Mouse (Mus musculus): ENCODE data around the gene Rin2. TPM values are rescaled to one million over a fixed set of nuclear protein-coding genes. Genes with fewer than 3 reads are reported as not detected.

Rin2 gene
- total RNA-seq, 2 experiments from 2014 or later, result 9.4 to 14.2 TPM

DNA sequence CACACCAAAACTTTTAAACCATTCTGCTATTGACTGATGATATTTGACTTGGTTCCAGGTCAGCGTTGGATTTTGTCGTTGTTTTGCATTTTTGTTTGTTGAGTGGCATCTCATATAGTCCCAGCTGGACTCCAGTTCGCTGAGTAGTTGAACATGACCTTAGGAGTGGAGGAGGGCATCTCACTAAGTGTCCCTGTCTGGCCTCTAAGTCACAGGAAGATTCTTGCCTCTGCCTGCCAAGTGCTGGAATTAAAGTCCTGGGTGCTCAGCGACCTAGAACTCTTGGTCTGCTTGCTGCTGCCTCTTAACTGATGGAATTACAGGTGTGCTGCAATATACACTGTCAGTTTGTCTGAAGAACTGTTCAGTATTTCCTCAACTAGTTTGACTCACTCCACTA lies 154.2 kb downstream of the Rin2 start:
- DNase-seq, result no peak

DNA sequence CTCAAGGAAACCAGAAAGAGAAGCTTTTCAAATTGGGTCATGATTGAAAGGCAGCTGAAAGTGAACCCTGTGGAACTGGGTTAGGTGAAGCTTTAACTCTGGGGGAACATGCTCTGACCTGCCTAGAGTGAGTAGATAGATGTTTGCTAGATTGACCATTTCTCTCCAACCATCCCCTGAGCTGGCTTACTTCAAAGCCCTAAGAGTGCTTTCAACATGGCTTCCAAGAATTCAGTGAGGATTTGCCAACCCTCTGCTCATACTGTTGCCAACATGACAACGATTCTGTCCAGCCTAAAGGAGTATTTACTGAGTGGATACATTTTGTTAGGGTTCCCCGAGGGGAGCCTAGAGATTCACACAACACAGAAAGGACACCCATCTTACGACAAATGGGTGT lies 155.4 kb downstream of the Rin2 start:
- no peak for DNase-seq

DNA sequence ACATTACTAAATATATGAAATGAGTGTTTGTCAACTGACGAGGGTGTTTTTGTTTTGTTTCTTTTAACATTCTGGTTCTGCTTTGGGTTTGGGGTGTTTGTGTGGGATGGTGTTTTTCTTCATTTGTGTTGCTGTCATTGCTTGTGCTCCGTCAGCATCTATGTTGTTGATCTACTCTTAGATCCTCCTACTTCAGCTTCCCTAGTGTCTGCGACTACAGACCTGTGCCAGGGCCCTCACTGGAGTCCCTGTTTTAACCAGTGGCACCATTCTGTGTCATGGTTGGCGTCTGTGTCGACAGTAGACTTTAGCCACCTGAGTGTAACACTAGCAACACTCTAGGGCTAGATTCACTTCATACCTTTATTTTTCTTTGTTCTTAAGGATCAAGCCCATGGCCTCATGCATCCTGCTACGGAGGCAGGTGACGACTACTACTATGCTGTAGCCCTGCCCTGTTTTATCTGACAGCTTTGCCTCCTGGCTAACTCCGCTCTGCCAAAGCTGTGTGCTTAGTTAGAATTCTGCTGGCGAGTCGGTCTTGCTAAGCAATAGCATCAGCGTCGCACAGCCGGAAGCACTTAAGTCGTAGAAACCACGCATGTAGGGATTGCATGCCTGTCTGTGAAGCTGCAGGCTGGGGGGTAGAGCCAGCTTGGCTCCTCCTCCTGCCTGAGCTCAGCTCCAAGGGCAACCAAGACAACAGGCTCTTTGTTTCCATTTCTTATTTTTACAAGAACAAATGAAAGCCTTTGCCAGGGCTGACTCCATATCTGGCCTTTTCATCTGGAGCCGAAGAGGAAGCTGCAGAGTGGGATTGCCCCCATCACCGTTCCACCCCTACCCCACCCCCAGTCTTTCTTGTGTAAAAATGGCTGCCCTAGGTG lies 157.2 kb downstream of the Rin2 start:
- DNase-seq, result peak; percentile 57

DNA sequence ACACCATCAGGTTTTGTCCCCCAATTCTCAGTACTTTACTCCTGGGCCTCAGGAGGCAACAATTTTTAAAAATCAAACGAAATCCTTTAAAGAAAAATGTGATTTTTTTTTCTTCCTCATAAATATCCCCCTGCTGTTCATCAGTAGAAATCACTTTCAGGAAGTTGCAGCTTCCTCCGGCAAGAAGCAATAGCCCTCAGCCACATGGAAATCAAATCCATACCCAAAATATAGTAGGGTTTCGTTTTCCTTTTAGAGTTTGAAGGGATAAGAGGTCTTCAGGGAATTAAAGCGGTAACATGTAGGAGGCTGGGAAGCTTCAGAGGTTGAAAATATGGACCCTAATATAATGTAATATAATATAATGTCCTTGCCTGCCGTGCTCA lies 157.8 kb downstream of the Rin2 start:
- DNase-seq, result no peak

DNA sequence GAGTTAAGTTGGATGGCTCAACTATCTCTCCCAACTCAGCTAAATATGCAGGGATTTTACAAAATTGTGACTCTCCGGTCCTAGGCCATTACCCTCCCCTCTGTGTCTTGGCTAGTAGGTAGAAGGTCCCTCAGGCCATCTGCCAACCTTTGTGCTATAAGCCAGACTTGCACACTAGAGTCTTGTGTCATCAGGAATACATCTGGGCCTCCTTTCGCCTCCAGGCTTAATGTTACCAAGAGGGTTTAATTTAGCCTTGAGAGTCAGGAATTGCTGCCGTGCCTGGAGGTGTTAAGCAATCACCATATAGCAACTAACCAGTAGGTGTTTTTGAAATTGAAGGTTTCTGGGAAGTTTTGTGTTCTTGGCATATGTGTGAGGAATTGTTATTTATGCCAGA lies 158.3 kb downstream of the Rin2 start:
- DNase-seq, result no peak

DNA sequence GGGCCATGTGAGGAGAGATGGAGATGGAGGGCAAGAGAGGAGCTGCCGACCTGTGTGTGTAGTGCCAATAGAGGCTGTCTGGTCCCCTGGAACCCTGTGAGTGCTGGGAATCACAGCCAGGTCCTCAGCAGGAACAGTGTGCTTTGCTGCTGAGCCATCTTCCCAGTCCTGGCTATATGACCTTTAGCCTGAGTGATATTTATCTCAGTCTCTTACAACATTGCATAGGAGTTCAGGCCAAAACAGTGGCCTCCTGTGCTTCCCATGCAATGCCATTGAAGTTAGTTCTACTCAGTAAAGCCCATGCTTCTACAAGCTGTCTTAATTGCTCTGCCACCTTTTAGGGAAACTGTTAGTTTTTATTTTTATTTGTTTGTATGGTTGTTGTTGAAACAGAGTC lies 160.9 kb downstream of the Rin2 start:
- DNase-seq, result no peak

DNA sequence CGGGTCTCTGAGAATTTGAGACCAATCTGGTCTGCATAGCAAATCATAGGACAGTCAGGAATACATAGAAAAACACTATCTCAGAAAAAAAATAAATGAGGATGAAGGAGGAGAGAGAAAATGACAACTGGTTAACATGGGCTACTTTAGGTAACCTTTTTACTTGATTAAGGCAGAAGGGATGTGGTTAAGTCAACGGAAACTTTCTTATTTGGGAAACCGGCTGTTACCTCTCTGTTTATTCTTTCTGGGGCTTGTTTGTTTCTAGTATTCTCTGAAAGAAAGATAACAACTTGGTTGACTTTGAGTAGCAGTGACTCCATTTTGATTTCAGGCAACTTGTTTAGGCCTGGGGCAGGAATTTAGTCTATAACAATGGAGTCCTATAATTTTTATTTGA lies 163.7 kb downstream of the Rin2 start:
- DNase-seq, result no peak

DNA sequence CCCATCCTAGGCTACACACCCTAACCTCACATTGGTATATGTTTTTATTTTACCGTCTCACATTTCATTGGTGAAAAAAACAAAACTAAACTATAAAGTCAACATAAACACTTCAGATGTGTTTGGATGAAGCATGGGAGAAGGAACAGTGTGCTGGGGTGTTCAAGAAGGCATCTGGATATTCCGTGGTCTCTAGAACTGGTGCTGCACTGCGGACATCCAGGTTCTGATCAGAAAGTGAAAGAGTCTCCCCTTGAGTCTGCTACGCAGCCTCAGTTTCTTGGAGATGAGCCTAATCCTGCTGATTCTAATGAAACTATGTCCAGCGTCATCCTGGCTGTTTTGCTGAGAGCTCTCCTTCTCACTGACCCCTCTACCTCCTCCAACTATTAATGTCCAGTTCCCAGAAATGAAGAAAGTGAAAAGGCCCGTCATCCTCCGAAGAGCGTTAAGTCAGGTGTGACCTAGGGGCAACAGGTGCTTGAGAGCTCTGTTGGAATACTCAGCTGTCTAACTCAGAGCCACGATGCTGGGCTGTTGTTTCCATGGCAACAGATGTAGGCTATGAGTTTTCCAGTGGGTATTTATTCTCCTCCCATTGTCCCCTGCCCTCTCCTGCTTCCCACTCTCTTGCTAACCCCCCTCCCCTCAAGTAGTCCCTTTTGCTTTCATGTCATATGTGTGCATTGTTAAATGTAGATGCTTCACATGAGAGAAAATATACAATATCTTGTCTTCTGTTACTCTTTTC lies 164.7 kb downstream of the Rin2 start:
- DNase-seq, result no peak

DNA sequence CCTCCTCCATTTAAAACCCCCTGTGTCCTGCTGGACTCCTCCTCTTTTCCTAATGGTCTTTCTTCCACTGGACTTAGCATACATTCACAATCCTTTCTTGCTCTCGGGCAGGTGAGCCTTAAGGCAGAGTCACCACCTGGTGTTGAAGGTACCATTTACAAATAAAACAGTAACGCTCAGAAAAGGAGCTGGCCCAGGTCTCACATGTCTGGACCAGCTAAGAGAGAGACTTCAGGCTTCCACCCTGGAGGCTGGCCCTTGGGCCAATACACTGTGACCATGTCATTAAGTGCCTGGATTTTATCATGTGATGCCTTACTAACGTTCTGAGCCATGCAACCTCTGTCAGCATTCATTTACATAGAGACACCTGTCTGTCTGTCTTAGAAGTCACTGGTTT lies 165.3 kb downstream of the Rin2 start:
- DNase-seq, result no peak

DNA sequence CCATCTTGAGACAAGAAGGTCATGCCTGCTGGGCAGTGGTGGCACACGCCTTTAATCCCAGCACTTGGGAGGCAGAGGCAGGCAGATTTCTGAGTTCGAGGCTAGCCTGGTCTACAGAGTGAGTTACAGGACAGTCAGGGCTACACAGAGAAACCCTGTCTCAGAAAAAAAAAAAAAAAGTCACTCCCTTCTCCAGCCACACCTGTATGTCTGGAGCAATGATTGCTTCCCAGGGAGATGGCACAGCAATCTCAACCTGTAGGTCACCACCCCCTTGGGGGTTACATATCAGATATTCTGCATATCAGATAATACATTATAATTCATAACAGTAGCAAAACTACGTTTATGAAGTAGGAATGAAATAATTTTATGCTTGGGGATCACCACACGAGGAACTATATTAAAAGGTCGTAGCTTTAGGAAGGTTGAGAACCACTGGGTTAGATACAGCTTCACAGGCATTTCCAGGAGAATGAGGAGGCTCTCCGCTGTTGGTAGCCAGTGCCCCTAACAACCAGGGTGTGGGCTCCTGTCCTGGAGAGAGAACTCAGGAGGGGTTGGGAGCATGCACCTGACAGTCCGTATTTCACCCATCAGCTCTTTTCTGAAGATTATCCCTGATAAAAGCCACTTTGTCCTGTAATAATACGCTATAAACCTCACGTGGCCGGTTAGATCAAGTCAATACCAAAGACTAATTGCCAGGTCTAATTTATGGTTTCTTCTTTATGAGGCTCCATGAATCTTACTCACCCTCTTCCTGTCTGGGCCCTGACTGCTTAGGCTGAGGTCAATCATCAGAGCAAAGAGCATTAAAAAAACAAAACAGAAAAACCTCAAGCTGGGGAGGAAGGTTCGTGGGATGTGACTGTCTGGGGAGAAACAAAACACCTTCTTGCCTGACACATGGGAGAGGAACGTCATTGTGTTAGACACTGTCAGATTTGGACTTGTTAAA lies 166.2 kb downstream of the Rin2 start:
- no peak for DNase-seq

DNA sequence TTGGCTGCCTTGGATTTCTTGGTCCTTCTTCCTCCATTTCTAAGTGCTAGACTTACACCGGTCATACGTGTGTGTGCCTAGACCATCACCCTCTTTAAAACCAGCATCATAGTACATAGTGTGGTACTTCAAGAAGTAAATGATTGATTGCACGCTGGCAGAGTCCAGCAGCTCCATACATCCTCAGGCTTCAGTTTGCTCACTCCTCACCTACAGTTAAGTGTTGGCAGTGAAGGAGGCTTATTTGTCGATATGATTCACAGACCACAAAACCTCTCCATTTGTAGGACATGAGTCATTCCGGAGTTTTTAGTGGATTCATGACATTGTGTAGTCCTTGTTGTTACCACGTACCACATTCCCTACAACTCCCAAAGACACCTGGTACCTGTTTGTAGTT lies 168.3 kb downstream of the Rin2 start:
- DNase-seq, result no peak

DNA sequence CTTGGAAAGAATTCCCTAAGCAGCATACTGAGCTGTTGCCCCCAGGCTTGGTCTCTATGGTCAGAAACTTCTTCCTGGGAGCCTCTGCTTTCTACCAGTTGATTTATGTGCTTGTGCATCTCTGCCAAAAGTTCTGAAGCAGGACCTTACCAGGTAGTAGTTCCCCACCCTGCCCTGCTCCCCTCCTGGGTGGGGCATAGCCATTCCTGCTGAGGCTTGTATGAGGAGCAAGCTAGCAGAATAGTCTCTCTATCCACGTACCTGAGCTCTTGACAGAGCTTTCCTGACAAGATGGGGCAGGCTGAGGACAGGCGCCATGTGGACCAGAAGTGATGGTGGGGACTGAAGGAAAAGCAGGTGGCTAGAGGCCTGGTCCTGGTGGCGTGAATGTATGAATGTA lies 171.6 kb downstream of the Rin2 start:
- no peak for DNase-seq

DNA sequence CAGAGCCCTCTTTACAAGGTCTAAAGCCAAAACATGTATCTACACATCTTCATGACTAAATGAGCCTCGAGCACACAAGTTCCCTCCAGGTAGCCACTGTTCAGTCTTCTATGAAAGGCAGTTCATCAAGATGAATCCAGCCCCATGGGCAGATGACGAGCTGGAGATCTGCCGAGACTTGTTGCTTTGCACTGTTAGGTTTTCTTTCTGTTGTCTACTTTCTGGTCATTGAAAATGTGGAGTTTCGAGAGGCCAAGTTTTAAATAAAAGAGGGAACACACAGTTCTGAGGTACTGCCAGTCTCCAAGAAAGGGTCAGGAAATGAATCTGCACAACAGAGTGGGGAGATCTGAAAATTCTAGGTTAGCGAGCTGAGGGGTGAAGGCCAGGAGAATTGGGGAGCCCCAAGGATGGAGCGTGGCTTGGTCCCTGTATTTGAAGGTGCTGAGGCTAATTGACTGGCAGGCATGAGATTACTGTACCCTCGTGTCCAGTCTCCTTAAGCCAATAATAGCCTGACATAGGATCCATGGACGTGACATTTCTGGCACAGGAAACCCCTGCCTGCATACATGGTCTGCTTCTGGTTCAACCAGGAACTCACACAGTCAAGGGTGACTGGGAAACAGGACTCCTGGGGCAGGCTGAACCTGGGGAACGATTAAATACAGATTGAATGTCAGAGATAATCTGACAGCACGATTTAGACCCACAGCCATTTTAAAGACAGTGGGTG lies 174.3 kb downstream of the Rin2 start:
- DNase-seq, result no peak

DNA sequence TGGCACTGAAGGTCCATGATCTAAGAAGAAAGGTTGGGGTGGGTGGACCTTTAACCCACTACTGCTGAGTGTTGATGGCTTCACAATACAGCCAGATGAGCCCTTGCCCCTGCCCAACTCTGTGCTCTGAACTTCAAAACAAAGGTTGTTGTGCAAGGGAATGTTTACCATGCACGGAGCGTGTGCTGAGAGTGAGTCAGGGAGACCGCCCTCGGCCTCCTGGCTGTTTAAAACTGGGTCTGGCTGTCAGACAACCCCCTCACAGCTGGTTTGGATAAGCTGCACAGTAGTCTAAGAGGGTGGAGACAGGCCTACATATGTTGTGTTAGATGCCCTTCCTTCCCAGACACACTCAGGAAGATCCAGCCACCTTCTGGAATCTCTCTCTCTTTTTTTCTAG lies 175.8 kb downstream of the Rin2 start:
- no peak for DNase-seq

DNA sequence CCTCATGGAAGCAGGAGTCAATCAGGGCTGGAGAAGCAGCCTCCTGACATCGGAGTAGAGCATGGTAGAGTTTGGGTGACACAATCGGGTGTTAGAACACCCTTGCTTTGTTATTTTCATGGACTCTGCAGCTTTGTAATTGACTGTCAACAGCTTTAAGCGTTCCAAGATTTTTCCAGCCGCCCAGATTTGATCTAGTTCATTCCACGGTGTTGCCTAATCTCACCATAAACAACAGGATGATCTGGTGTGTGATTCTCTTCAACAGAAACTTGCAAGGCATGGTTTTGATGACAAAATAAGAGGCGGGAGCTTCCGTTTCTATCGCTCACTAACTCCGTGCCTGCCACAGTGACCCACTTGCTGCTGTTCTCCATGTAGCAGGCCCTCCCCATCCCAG lies 180.8 kb downstream of the Rin2 start:
- DNase-seq, result no peak

DNA sequence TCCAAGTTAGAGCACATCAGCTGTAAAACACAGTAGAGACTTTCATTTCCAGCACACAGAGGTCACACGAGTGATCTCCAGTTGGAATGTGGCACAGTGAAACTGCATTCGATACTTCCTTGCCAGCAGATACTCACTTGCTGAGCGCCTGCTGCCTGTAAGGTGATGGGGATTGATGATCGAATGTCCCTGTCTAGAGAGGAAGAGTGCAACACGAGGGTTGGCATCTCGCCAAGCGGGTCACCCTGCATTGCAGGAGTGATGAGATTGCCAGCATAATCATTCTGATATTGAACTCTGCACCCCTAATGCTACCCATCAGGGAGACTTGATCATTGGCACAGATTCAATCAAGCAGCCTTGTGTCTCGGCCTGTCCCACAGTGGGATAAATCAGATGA lies 182.8 kb downstream of the Rin2 start:
- DNase-seq, result no peak

DNA sequence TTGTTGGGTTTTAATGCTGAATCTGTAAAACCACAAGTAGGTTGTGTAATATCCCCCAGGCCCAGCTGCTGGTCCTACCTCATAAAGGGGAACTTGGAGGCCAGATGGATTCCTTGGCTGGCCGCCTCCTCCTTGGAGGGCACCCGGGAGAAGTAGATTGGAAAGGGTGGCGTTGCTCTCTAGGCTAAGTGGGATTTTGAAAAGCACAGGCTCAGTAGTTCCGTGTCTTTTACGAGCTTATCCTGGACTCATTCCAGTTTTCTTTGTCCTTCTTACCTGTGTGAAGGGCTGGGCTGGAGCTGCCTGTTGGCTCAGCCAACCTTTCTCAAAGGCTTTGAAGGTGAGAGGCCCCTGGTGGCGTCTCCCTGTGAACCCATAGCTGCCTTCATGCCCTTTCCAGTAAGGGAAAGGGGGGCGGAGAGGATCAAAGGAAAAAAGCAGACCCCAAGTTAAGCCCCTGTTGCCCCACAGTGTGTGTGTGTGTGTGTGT lies 184.5 kb downstream of the Rin2 start:
- peak; percentile 65 for DNase-seq

DNA sequence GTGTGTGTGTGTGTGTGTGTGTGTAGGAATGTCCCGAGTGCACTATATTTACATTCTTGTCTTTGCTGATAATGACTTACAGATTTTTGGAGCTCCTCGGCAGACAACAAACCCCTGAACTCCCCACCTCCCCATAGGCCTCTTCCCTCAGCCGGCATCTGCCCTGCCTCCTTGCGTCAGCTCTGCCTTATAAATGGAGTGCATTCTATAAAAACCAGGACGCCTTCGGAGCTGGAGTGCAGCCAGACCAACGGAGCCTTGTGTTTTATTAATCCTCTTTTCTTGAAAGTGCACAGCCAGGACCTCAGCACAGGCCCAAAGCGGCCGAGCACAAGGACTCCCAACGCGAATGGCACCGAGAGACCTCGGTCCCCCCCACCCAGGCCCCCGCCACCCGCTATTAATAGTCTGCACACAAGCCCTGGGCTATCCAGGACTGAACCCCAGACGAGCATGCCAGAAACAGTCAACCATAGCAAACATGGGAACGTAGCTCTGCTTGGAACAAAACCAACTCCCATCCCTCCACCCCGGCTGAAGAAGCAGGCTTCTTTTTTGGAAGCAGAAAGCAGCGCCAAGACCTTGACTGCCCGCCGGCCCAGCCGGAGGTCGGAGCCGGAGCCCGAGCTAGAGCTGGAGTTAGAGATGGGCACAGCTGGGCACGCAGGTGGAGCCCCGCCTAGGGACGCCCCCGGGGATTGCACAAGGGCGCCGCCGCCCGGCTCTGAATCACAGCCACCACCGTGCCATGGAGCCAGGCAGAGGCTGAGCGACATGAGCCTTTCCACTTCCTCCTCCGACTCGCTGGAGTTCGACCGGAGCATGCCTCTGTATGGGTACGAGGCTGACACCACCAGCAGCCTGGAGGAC lies 185.2 kb downstream of the Rin2 start:
- DNase-seq, result peak; percentile 86

DNA sequence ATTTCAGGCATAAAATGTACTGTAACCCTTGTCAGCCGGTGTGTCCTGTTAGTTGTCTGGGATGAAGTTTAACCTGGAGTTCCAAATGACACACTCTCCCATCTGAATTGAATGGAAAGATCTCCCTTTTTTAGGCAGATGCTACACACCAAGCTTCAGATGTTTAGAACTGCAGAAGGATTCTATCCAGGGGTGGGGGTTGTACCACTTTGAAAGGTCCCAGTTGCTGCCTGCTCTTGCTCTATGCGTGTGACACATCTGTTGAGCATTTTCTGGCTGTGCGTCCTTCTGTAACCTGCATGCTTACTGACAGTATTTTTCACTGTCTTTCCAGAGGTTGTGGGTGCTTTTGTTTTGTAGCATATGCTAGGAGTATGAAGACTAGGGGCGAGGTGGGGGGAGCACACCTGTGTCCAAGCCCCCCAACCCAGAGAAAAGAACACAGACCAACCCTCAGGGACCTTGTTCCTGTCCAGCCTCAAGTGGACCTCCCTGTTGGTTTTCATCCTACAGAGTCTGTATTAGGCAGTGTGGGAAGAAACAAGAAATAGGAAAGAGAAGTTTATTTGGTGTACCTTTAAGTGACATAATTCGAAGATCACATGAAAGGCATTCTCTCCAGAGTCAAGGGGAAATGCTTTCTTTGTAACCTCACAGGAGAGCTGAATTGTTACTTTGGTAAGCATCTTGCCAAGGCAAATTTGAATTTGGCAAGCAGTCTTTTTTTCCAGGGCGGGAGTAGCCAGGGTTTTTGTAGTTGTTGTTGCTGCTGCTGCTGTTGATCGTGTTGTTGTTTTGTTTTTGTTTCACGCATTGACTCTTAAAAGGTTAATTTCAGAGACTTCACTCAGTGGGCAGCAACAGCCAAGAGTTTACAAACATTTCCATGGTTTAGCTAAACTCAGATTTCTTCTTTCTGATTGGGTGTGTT lies 186.4 kb downstream of the Rin2 start:
- DNase-seq, result no peak

All from gastrocnemius, postnatal 25 days (tissue).